Mouse (Mus musculus) thymus, postnatal 4 days (tissue): ENCODE results near the gene Atl2.

Experiments
- DNase-seq: peaks from one replicate; pipeline ENCODE4 v3.0.0; 2021

The Atl2 gene

GRCm38 (mm10) chr17:79816896-79817295 is 79.0 kb downstream of the Atl2 start:
- DNase-seq, result no peak

GRCm38 (mm10) chr17:79810421-79810820 is 85.5 kb downstream of the Atl2 start:
- DNase-seq, result no peak

GRCm38 (mm10) chr17:79809491-79810316 is 86.2 kb downstream of the Atl2 start:
- no peak for DNase-seq

GRCm38 (mm10) chr17:79807237-79807930 is 88.5 kb downstream of the Atl2 start:
- DNase-seq, result no peak

- no peak for DNase-seq
Observed at GRCm38 (mm10) chr17:79804747-79805146, 91.2 kb downstream of the Atl2 start.

- DNase-seq, result no peak
Observed at GRCm38 (mm10) chr17:79802056-79802455, 93.9 kb downstream of the Atl2 start.

- no peak for DNase-seq
Observed at GRCm38 (mm10) chr17:79798831-79799230, 97.1 kb downstream of the Atl2 start.
